Mouse (Mus musculus): ENCODE measurements at regions not wholly inside any gene's neighbourhood (a gene's known extent, or its start where the extent isn't known, plus 50 kb on each side); places are given as distances from the start of the nearest gene placed in this dataset.

DNA sequence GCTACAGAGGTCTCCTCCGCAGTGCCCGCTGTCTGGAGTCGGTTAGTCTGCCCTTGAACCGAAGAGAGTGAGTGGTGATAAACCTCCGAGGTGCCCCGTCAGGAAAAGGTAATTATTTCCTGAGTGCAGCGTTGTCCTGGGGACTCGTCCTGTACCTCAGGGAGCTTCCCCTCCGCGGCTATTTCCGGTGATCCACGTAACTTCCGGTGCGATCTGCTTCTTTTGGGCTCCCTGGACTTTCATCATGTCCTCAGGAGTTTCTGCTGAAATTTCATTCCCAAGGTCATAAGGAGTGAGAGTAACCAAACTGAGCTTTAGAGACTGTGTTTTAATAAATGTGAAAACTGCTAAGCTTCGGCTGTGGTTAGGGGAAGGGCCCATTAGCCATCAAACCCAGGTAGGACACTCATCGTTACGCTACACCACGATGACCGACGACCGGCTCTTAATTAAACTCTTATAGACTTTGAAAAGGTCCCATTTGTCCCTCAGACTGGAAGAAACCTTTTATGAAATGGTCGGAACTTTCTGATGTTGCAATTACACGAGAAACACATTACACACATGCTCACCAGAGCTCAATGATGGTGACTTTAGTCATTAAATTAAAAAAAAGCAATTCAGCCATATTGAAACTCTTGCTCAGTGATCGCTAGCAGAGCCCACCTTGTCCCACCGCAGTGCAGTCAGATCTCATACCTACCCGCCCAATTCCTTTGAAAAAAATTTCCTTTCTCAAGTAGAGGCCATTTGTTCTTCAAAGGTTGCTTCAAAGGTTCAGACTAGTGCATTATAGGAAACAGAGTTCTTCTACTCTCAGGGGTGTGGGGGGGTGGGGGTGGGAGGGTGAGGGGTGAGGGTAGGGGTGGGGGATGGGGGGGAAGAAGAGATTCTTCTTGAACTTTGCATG lies 106.5 kb upstream of the Rap1b start:
- Histone ChIP-seq H3K9me3 (ENCODE audit: control insufficient read depth, low read length) (no peaks in the 10 kb centered on the region), H3K27me3 (ENCODE audit: control insufficient read depth) (peaks cover 2% of the 10 kb centered on the region; the same call in 1 of the 2 replicates), H3K4me3 (replicated peaks) (peak overlapping the region; percentile 31), H3K36me3 (ENCODE audit: control insufficient read depth) (no peaks in the 10 kb centered on the region), H3K4me1 (ENCODE audit: control insufficient read depth) (no peaks in the 10 kb centered on the region; the same call in 1 of the 2 replicates)
- no peak for TF ChIP-seq GATA1 (IDR thresholded peaks at IDR 0.05; ENCODE audit: low read length)
- no peak for TF ChIP-seq TAL1 (IDR thresholded peaks at IDR 0.05; ENCODE audit: low read length)

DNA sequence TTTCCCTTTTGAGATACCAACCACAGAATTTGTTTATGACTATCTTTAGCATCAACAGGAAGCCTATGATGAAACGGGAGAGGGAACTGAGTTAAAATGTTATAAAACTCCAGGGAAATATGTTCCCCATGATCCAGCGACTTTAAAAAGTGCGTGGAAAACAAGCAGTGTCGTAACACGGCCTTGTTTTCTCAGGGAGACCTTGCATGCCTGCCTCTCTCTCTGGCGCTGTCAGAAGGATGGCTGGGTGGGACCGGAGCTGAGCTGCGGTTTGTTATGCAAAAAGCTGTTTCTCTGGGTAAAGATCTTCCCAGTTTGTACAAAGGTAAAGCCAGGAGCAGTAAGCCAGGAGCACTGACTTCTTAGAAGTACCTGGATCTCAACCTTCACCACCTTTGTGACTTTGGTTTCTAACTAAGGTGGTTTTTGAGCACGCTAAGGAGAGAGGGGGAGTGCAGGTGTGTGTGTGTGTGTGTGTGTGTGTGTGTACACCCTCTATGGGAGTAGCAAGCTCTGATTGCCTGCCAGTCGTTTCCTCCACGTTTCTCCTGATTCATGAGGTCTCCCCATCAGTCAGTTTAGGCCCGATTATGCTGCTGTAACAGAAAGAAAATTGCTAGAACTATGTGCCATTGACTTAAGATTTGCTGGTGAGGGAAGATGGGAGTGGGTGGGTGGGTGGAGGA lies 107.3 kb upstream of the Rap1b start:
- no peaks in the 10 kb centered on the region for H3K36me3 ChIP-seq (ENCODE audit: control insufficient read depth)
- H3K4me1 ChIP-seq (ENCODE audit: control insufficient read depth), result no peaks in the 10 kb centered on the region; the same call in 1 of the 2 replicates
- TF ChIP-seq TAL1 (IDR thresholded peaks at IDR 0.05; ENCODE audit: low read length), result no peak
- no peak for TF ChIP-seq GATA1 (IDR thresholded peaks at IDR 0.05; ENCODE audit: low read length)
- no peak overlapping the region for H3K4me3 ChIP-seq (replicated peaks)
- no peaks in the 10 kb centered on the region for H3K9me3 ChIP-seq (ENCODE audit: control insufficient read depth, low read length)
- H3K27me3 ChIP-seq (ENCODE audit: control insufficient read depth), result peaks cover 2% of the 10 kb centered on the region; the same call in 1 of the 2 replicates

DNA sequence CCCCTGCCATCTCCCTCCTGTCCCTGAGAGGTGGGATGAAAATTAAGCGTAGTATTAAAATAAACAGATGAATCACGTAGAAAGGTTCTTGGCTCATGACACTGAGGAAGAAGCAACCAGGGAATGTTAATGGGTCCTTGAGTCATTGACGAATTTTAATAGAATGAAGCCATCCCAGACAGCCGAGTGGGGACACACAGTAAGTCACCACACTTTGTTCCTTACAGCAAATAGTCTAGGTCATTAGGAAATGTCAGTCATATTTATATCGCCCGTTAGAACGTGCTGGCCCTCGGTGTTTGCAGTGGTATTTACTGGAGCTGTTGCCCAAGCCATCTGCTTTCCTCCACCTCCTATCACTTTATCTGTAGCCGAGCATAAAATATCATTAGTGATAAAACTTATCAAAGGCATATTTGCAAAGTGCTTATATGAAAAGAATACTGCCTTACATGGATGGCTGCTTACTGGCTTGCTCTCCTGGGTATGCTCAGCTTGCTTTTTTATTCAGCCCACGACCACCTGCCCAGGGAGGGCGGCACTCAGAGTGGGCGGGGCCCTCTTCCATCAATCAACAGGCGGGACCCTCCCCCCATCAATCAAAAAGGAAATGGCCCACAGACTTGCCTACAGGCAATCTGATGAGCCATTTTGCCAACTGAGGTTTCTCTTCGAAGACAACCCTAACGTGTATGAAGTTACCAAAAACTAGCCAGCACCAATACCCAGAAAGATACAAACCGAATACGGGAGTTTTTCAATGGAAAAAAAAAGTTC lies 110.5 kb upstream of the Rap1b start:
- no peaks in the 10 kb centered on the region for H3K36me3 ChIP-seq (ENCODE audit: control insufficient read depth)

DNA sequence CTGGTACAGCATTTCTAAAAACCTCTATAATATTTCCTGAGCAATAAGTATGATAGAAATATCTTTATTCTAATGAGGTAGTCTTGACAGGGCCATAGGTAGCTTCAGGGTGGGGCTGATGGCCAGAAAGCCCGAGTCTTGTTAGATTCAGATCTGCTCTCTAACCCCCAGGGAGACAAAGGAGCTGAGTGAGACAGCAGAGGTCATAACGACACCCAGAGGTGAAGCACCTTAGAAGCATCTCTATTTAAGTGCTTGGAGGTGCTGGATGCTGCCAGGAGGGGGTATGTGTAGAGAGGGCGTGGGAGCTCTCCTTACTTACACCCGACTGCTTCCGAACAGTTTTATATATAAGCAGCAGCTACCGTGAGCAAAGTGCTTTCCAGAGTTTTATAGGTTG lies 128.9 kb upstream of the Rap1b start:
- H3K27me3 ChIP-seq (ENCODE audit: control insufficient read depth), result no peaks in the 10 kb centered on the region
- no peak overlapping the region for H3K4me3 ChIP-seq (replicated peaks)
- no peaks in the 10 kb centered on the region for H3K4me1 ChIP-seq (ENCODE audit: control insufficient read depth)
- peaks cover 4% of the 10 kb centered on the region; the same call in 1 of the 2 replicates for H3K9me3 ChIP-seq (ENCODE audit: control insufficient read depth, low read length)
- H3K36me3 ChIP-seq (ENCODE audit: control insufficient read depth), result no peaks in the 10 kb centered on the region
- TF ChIP-seq TAL1 (IDR thresholded peaks at IDR 0.05; ENCODE audit: low read length) (no peak), GATA1 (IDR thresholded peaks at IDR 0.05; ENCODE audit: low read length) (no peak)

More for the DNA sequence above, 110.5 kb upstream of the Rap1b start:
- H3K4me1 ChIP-seq (ENCODE audit: control insufficient read depth), result no peaks in the 10 kb centered on the region; the same call in 1 of the 2 replicates
- no peaks in the 10 kb centered on the region for H3K9me3 ChIP-seq (ENCODE audit: control insufficient read depth, low read length)
- H3K27me3 ChIP-seq (ENCODE audit: control insufficient read depth), result peaks cover 2% of the 10 kb centered on the region; the same call in 1 of the 2 replicates
- no peak for TF ChIP-seq TAL1 (IDR thresholded peaks at IDR 0.05; ENCODE audit: low read length)
- H3K4me3 ChIP-seq (replicated peaks), result no peak overlapping the region

DNA sequence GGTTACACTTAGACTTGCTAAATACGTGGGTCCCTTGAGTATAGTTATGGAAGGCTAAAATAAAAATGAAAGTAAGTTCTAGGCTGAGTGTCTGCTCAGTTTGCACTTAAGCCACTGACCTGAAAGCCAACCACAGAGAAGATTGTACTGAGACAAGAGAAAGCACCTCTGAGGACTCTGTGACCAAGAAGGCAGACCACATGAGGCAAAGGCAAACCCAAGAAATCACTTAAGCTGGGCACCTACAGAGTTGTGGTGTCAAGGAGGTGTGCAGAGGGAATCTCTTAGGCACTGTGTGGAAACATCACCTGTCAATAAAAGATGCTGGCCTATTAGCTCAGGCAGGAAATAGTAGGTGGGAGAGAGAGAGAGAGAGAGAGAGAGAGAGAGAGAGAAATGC lies 129.6 kb upstream of the Rap1b start:
- H3K9me3 ChIP-seq (ENCODE audit: control insufficient read depth, low read length), result peaks cover 4% of the 10 kb centered on the region; the same call in 1 of the 2 replicates
- no peaks in the 10 kb centered on the region for H3K36me3 ChIP-seq (ENCODE audit: control insufficient read depth)
- TF ChIP-seq GATA1 (IDR thresholded peaks at IDR 0.05; ENCODE audit: low read length) (no peak), TAL1 (IDR thresholded peaks at IDR 0.05; ENCODE audit: low read length) (no peak)
- no peaks in the 10 kb centered on the region for H3K4me1 ChIP-seq (ENCODE audit: control insufficient read depth)
- no peak overlapping the region for H3K4me3 ChIP-seq (replicated peaks)
- no peaks in the 10 kb centered on the region for H3K27me3 ChIP-seq (ENCODE audit: control insufficient read depth)

DNA sequence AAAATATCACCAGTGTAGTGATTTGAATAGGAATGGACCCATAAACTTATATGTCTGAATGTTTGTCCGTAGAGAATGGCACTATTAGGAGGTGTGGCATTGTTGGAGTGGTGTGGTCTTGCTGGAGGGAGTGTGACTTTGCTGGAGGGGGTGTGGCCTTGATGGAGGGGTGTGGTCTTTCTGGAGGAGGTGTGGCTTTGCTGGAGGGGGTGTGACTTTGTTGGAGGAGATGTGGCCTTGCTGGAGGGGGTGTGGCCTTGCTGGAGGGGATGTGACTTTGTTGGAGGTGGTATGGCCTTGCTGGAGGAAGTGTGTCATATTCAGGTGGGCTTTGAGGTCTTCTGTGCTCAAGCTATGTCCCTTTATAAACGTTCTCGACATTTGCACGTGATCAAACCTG lies 133.3 kb upstream of the Rap1b start:
- no peak overlapping the region for H3K4me3 ChIP-seq (replicated peaks)

DNA sequence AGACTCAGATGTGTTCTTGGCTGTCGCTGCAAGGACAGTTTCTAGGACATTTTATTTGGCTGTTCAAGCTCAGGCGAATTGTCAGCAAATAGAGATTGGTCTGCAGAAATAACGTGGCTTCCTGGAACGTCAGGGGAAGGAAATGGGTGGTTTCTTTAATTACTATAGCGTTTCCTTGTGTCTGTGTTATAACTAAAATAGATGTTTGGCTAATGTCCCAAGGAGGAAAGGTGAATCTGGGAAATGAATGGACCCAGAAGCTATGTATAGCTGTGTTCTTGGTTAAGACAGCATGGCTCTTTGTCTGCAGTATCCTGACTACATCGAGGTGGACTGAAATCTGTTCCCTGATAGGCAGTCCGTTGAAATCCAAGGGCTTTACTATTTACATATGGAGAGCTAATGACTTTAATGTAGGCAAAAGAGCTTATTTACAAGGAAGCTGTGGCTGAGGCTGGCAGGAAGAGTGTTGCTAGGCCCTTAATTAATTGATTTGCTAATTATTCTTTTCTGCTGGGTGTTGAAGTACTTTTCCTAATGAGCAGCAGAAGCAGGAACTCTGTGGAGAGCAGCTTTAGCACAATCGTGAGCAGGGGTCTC lies 136.9 kb upstream of the Rap1b start:
- Histone ChIP-seq H3K4me3 (replicated peaks) (no peak overlapping the region), H3K9me3 (ENCODE audit: control insufficient read depth, low read length) (peaks cover 9% of the 10 kb centered on the region; the same call in 1 of the 2 replicates), H3K4me1 (ENCODE audit: control insufficient read depth) (no peaks in the 10 kb centered on the region), H3K36me3 (ENCODE audit: control insufficient read depth) (no peaks in the 10 kb centered on the region), H3K27me3 (ENCODE audit: control insufficient read depth) (no peaks in the 10 kb centered on the region)
- TF ChIP-seq TAL1 (IDR thresholded peaks at IDR 0.05; ENCODE audit: low read length) (no peak), GATA1 (IDR thresholded peaks at IDR 0.05; ENCODE audit: low read length) (no peak)

More for the DNA sequence above, 133.3 kb upstream of the Rap1b start:
- TF ChIP-seq TAL1 (IDR thresholded peaks at IDR 0.05; ENCODE audit: low read length), result no peak
- H3K9me3 ChIP-seq (ENCODE audit: control insufficient read depth, low read length), result peaks cover 4% of the 10 kb centered on the region; the same call in 1 of the 2 replicates
- H3K36me3 ChIP-seq (ENCODE audit: control insufficient read depth), result no peaks in the 10 kb centered on the region
- H3K4me1 ChIP-seq (ENCODE audit: control insufficient read depth), result no peaks in the 10 kb centered on the region
- H3K27me3 ChIP-seq (ENCODE audit: control insufficient read depth), result no peaks in the 10 kb centered on the region

DNA sequence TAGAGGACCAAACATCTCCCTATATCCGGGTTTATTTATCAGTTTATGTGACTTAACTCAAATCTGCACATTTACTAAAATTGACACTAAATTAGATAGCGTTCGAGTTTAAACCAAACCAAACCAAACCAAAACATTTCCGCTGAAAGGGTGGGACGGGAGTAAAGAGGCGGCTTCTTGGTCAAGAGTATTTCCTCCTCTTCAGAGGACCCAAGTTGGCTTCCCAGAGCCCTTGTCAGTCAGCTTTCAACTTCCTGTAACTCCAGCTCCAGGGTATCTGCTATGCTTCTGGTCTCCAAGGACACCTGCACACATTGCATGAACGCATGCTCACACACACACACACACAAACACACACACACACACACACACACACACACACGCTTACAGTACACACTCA lies 137.4 kb upstream of the Rap1b start:
- no peak for TF ChIP-seq GATA1 (IDR thresholded peaks at IDR 0.05; ENCODE audit: low read length)
- no peak for TF ChIP-seq TAL1 (IDR thresholded peaks at IDR 0.05; ENCODE audit: low read length)
- H3K27me3 ChIP-seq (ENCODE audit: control insufficient read depth), result no peaks in the 10 kb centered on the region
- peaks cover 10% of the 10 kb centered on the region; the same call in 1 of the 2 replicates for H3K9me3 ChIP-seq (ENCODE audit: control insufficient read depth, low read length)
- H3K36me3 ChIP-seq (ENCODE audit: control insufficient read depth), result no peaks in the 10 kb centered on the region
- no peak overlapping the region for H3K4me3 ChIP-seq (replicated peaks)
- H3K4me1 ChIP-seq (ENCODE audit: control insufficient read depth), result no peaks in the 10 kb centered on the region

Measured in erythroblast, embryonic 14.5 days (primary cell).